Mouse (Mus musculus) adrenal gland, adult (tissue): ENCODE results near the gene Cnot6.
A peak's percentile ranks its signal among the peaks of the same experiment; 100 is the strongest.

Experiments
- DNase-seq, 2 experiments: peaks; one replicate each; pipeline ENCODE4 v3.0.0; 2022 to 2023; ENCODE audit warnings: low spot score in 1 of 2; ENCODE audit not compliant: inconsistent age in 2 of 2

Cnot6 gene

DNA sequence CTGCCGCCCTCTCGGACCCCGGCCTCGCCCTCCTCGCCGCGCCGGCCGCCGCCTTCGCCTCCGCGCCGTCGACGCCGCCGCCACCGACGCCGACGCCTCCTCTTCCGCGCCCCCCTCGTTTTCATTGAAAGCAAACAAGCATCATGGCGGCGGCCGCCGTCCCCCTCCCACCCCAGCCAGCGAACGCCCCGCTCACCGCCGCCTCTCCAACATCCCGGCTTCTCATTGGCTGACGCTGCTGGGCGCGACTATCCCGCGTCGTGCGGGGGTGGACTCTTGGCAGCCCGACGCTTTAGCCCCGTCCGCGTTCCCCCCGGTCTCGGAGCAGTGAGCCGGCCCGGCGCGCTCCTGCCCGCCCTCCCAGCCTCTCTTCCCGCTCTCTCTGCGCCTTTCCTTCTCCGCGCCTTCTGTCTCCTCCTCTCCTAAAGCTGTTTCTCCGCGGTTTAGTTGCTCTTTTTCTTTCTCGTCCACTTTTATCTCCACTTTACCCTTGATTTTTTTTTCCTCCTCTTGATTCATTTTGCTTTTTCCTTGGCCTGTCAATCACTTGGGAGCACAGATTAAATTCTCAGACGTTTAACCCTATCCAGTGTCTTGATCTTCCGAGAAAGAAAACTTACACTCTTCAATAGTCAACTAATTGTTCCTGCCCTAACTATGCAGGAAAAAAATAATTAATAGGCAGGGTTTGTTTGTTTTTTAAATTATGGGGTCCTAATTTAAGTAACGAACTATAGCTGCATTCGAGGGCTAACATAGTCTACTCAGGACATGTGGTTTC is at the start of gene Cnot6:
Gene Cnot6 (minus strand): TSS at position 169 of the 781 bp plus-strand sequence.
- peak; percentile 98 to 99 for DNase-seq

DNA sequence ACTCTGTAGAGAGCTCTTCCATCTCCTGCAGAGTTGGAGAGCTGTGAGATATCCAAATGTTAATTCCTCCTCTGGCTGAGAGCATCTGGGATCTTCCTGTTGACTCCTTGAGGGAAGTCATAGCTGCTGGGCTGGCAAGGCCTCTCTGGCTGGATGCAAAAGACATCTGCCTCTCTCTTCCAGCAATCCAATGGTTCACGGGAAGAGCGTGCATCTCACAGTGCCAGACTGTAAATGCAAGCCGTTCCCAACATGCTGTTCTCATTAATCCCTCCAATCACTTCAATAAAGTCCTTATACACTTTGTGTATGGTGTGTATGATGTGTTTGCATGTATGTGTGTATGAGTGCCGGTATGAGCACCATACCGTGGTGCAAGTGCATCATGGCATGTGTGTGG is 48.6 kb upstream of the Cnot6 start:
- no peak for DNase-seq

DNA sequence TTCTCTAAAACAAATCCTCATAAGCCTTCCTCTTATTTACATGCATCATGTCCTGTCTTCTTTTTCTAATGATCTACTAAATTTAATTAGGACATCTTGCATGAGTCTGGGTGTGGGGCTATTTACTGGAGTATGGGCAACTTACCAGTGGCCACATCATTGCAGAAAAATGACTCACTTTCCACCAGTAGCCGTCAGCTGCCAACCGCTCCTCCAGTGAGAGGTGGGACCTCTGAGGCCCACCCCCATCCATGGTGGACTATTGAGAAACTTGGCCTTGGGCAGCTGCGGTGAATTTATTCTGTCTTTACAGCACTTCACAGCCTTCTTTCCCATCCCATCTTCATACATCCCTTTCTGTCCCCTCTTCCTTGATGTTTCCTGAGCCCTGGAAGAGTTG is 45.6 kb upstream of the Cnot6 start:
- DNase-seq: no peak

DNA sequence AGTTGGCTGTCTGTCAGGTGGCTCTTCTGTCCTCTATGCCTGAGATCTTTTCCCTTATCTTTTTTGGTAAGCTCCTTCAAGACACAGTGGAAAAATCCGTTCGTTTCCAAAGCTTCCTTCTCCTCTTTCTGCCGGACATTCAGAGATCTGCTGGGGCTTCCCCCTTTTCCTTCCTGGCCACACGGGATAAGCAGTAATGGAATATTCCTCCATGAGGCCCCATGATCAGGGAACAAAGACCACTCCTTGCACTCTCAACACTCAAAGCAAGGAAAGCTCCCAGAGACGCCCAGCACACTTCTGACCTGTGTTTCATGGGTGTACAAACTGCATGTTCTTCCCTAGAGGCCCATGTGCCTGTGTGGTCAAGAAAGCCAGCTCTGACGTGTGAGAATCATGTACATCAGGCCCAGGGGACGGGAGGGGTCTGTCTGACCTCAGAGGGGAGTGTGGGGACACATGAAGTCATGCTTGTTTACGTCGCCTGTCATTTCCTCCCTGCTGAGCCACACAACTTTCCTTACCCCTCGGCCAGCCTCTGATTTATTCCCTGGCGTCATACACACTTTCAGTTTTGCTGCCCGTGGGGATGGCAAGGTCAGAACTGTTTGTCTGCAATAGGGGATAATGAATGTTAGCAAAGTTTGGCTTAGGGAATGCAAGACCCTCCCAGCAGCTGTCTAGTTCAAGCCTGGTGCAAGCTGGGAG is 42.6 kb upstream of the Cnot6 start:
- peak; percentile 60 to 85 for DNase-seq

- no peak for DNase-seq
Measured at GRCm38 (mm10) chr11:49746756-49747155, 34.2 kb upstream of the Cnot6 start.

GRCm38 (mm10) chr11:49745839-49746238 is 33.3 kb upstream of the Cnot6 start:
- no peak for DNase-seq

- no peak for DNase-seq
Measured at GRCm38 (mm10) chr11:49744981-49745380, 32.5 kb upstream of the Cnot6 start.

DNA sequence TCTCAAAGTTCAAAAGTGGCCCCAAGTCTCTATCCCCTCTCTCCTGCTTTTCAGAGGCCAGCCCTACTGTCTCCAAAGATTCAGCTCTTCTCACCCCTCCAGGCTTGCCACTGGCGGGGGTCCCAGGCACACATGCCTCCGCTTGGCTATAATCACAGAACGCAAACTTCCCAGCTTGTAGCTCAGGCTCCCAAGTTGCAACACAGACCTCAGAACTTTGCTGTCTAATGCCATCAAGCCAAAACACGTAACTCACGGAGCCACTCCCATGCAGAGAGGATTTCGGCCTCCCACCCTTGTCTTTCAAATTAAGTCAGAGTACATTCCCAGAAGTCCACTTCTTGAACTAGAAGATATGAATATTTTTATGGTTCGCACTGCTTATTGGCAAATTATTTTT is 31.1 kb upstream of the Cnot6 start:
- no peak for DNase-seq

DNA sequence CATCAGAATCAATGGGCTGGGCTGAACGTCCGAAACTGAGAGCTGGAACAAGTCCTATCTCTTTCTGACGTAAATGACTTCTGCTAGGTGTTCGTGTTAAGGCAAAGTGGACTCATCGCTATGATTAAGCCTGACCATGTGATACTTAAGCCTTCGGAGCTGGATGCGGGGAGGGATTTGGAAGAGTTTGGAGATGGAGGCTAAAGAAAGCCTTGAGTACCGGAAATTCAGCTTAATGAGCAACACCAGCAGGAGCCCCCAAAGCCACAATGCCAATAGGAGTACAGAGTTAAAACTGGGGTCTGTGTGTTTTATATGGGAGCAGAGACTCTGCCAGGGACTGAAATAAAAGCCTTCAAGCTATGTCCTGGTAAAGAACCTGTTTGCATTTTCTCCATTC is 29.7 kb upstream of the Cnot6 start:
- DNase-seq: no peak

GRCm38 (mm10) chr11:49739776-49740175 is 27.3 kb upstream of the Cnot6 start:
- DNase-seq: no peak

DNA sequence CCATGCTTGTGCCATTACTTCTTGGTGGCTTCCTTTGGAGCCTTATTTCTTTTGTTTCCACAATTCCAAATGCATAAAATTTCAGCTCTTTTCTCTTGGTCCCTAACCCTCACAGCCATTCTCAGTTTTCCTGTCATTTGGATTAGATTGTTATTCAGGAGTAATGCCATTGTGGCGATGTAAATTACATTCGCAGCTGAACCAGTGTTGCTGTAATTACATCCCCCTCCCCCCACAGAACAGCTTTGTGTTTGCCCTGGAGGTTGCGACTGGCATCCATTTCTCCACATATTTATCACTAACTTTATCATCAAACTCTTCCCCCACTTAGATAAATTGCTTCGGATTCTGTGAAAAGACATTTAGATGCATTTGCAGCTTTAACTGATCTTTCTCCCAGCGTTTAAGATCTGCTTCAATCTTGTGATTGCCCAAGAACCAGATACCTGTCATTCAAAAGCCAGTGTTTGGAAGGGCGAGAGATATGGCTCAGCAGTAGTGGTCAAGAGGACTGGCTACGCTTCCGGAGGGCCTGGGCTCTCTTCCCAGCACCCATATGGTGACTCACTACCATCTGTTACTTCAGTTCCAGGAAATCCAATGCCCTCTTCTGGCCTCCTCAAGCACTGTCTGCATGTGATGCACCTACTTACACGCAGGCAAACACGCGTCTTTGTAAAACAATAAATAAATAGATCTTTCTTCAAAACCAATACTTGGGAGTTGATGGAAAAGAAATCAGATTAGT is 26.3 kb upstream of the Cnot6 start:
- no peak for DNase-seq

GRCm38 (mm10) chr11:49737625-49738024 is 25.1 kb upstream of the Cnot6 start:
- DNase-seq: no peak

DNA sequence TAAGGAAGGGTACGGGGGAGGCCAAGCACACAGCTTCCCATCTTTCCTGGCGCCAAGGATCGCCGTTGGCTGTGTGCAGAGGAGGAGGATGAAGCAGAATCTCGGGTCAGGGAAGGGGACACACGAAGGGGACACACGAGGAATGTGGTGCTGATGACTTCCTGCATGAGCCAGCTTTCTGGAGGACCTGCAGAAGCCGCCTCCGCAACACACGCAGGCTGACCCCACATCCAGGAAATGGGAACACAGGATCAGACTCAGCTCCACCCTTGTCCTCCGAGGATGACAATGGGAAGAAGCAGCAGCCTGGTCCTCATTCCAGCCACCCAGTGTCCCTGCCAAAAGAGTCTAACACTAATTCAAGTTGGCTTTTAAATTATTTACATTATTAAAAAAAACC is 22.2 kb upstream of the Cnot6 start:
- peak; percentile 28 to 60 for DNase-seq

- DNase-seq: no peak
Measured at GRCm38 (mm10) chr11:49730275-49730948, 17.9 kb upstream of the Cnot6 start.

DNA sequence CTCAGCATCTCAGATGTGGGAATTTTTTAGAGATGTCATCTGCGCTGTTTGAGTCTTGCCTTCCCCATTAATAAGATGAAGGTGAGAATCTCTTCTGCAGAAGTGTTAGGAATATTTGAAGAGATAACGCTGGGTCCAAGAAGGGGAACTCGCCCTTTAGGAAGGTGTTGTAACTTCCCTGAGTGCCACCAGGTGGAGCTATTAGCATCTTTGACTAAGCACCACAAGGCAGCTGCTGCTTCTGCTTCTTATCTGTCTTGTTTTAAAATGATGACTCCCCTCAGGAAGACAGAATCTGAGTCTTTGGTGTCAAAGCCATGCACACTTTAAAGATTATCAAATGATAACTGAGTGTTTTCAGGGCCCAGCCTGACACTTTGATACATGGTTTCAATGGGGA is 15.4 kb upstream of the Cnot6 start:
- peak; percentile 35 to 88 for DNase-seq

GRCm38 (mm10) chr11:49726800-49727199 is 14.3 kb upstream of the Cnot6 start:
- peak; percentile 36 to 75 for DNase-seq

DNA sequence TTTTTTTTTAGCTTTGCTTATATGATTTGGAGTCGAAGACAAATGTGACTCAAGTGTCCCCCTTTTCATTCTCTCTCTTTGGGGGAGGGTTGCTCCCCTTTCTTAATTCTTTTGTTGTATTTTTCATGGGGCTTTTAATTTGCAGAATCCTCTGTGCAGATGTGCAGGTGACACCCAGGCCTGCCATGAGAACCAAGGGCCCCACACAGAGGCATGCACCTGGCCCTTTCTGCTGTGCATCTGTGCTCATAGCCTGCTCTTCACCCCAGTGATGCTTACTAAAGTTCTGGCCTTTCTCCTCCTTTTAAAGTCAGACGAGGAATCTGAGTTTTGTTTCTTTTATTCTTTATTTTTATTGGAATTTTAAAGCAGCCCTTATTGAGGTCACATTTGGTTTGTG is 12.2 kb upstream of the Cnot6 start:
- no peak for DNase-seq

GRCm38 (mm10) chr11:49723281-49723680 is 10.8 kb upstream of the Cnot6 start:
- no peak for DNase-seq

- no peak for DNase-seq
Measured at GRCm38 (mm10) chr11:49722692-49723091, 10.2 kb upstream of the Cnot6 start.

DNA sequence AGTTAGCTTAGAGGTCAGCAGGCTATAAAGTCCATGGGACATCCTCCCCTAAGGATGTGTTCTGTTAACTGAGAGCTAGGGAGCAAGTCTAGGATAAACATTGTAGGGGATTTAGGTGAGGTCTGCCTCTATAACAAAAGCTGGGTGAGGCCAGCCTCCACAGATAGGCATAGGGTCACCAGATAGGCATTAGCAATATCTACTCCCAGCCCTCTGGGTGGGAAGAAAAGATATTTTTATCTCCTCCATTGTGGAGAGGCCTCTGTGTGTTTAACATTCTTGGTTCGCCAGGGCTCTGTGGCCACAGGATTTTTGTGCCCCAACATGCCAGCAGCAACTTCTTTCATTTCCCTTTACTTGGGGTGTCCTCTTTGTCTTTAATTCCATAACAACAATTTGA is 8.8 kb upstream of the Cnot6 start:
- DNase-seq: no peak

- DNase-seq: no peak
Measured at GRCm38 (mm10) chr11:49719466-49720151, 7.1 kb upstream of the Cnot6 start.
